Mouse (Mus musculus) kidney, embryonic 16.5 days (tissue): ENCODE measurements around the gene Zbtb21. TPM values are rescaled to one million over a fixed set of nuclear protein-coding genes. Genes with fewer than 3 reads are reported as not detected.
"Not testable (repeated sequence)": the region's sequence is repeated elsewhere in the genome, so short reads cannot be mapped to it uniquely, and the experiment has no call there.

Source experiments
- ATAC-seq: fragments of 200-750 bp; cut with Nextera tagmentation; 2 replicates; pipeline ENCODE4 v1.8.0; 2017; ENCODE audit warnings: moderate TSS enrichment; ENCODE audit not compliant: low FRiP score, low TSS enrichment
- H3K27ac ChIP-seq: fragments of 300-500 bp; sonication (generic); 2 replicates; pipeline ENCODE4 v1.5.1; 2014; ENCODE audit warnings: low read length
- H3K27me3 ChIP-seq: fragments of 300-500 bp; sonication (generic); 2 replicates; pipeline ENCODE4 v1.6.1; 2014; ENCODE audit warnings: low read length, control low read depth, mixed read lengths; ENCODE audit not compliant: insufficient read depth
- H3K36me3 ChIP-seq: fragments of 300-500 bp; sonication (generic); 2 replicates; pipeline ENCODE4 v1.6.1; 2014; ENCODE audit warnings: low read length, control low read depth, mixed read lengths; ENCODE audit not compliant: insufficient read depth
- H3K4me1 ChIP-seq: fragments of 300-500 bp; sonication (generic); 2 replicates; pipeline ENCODE4 v1.6.1; 2014; ENCODE audit warnings: low read length, control low read depth, mixed read lengths; ENCODE audit not compliant: insufficient read depth
- H3K4me2 ChIP-seq: fragments of 300-500 bp; sonication (generic); replicated peaks from 2 replicates; pipeline ENCODE4 v1.6.1; 2014; ENCODE audit warnings: low read depth, low read length
- H3K4me3 ChIP-seq: fragments of 300-500 bp; sonication (generic); 2 replicates; pipeline ENCODE4 v1.5.1; 2014; ENCODE audit warnings: mild to moderate bottlenecking, low read length
- H3K9ac ChIP-seq: fragments of 300-500 bp; sonication (generic); replicated peaks from 2 replicates; pipeline ENCODE4 v1.6.1; 2014; ENCODE audit warnings: low read length
- H3K9me3 ChIP-seq: fragments of 300-500 bp; sonication (generic); 2 replicates; pipeline ENCODE4 v1.6.1; 2016; ENCODE audit warnings: low read length, control low read depth
- WGBS: fragments of 180-500 bp; shearing (Covaris S2); extraction: QIAGEN DNeasy Blood & Tissue Kit; methylation state at CpG from one replicate; pipeline ENCODE4 v1.1.7; 2014; 5-methylcytosine and 5-hydroxymethylcytosine counted together
- polyA plus RNA-seq: library from polyadenylated mRNA; unstranded; fragments of >200 nt; fragmentation: Nextera tagmentation; extraction: Ambion mirVana; gene quantifications from 2 replicates; pipeline ENCODE4 v1.2.1, GENCODE M21; 2015

Zbtb21 gene
- 14.0 and 15.0 TPM in 2 replicates for polyA plus RNA-seq

- Histone ChIP-seq H3K27me3 (no peaks in the 10 kb centered on the region), H3K27ac (peak within 1 kb of the TSS; percentile 99), H3K4me2 (peak within 1 kb of the TSS; percentile 84), H3K4me1 (peaks cover 3% of the 10 kb centered on the region; the same call in 1 of the 2 replicates), H3K36me3 (no peaks in the 10 kb centered on the region), H3K9ac (peak within 1 kb of the TSS; percentile 93), H3K9me3 (no peaks in the 10 kb centered on the region), H3K4me3 (peak within 1 kb of the TSS; percentile 91)
- ATAC-seq, result peak; percentile 99
- WGBS, result under 1% methylated on average over 78 of the region's 78 CpGs
These were observed at the start of gene Zbtb21, which contains the start of gene C2cd2 for GRCm38 (mm10) chr16:97962151-97962948. Gene Zbtb21, minus strand, starts transcription at chr16:97962622. Gene C2cd2, minus strand, starts transcription at chr16:97962598.

- WGBS, result 0% methylated on average over 8 of the region's 8 CpGs
- peak overlapping the region; percentile 75 for H3K9ac ChIP-seq
- H3K4me1 ChIP-seq, result peaks cover 15% of the 10 kb centered on the region
- peaks cover 14% of the 10 kb centered on the region for H3K36me3 ChIP-seq
- peak overlapping the region; percentile 71 for H3K4me2 ChIP-seq
- H3K27ac ChIP-seq, result peak overlapping the region; percentile 94
- ATAC-seq, H3K27me3 ChIP-seq: not testable (repeated sequence)
- peaks cover 16% of the 10 kb centered on the region for H3K9me3 ChIP-seq
- peak overlapping the region; percentile 67 for H3K4me3 ChIP-seq
These were observed 34.9 kb upstream of the Zbtb21 start for GRCm38 (mm10) chr16:97997383-97997731.

DNA sequence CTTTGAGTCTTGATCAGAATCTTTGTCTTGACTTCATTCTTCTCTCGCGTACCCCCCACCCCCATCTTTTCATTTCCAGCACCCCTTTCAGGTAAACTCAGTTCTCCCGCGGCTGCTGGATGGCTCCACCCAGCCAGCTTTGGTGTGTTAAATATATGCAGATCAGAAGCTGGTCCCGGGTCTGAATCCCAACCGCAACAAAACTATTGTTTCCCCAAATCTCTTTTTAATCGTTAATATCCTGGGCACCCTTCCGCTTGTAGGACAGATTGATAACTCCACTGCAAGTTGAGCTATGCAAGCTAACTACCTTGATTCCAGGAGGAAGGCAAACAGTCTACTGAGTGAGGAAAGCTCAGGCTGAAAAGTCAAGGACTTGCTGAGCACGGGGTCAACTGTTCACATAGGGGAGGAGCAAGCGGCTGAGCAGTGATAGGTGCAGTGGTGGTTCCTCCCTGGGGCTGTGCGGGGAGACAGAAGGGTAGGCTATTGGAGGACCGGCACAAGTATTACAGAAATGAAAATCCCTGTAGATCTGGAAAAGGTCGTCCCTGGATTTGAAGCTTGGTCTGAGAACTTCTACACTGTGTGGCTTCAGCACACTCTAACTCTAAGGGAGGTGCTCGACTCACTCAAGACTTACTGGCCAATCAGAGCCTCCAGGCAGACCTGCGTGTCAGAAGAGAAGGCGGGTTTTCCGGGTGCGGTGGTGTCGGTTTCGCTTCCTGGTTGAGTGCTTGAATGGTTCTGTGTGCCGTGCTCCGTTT lies 34.4 kb upstream of the Zbtb21 start, which contains the start of gene B230307C23Rik:
TSS of gene B230307C23Rik (plus strand) at position 700 of the 767 bp plus-strand sequence.
- ATAC-seq, result peak; percentile 99
- Histone ChIP-seq H3K9ac (peak within 1 kb of the TSS; percentile 75), H3K27ac (peak within 1 kb of the TSS; percentile 94), H3K4me3 (peak within 1 kb of the TSS; percentile 67), H3K9me3 (peaks cover 11% of the 10 kb centered on the region), H3K4me2 (peak within 1 kb of the TSS; percentile 71), H3K27me3 (no peaks in the 10 kb centered on the region), H3K36me3 (peaks cover 9% of the 10 kb centered on the region), H3K4me1 (peaks cover 15% of the 10 kb centered on the region)
- 1% methylated on average over 22 of the region's 22 CpGs for WGBS

DNA sequence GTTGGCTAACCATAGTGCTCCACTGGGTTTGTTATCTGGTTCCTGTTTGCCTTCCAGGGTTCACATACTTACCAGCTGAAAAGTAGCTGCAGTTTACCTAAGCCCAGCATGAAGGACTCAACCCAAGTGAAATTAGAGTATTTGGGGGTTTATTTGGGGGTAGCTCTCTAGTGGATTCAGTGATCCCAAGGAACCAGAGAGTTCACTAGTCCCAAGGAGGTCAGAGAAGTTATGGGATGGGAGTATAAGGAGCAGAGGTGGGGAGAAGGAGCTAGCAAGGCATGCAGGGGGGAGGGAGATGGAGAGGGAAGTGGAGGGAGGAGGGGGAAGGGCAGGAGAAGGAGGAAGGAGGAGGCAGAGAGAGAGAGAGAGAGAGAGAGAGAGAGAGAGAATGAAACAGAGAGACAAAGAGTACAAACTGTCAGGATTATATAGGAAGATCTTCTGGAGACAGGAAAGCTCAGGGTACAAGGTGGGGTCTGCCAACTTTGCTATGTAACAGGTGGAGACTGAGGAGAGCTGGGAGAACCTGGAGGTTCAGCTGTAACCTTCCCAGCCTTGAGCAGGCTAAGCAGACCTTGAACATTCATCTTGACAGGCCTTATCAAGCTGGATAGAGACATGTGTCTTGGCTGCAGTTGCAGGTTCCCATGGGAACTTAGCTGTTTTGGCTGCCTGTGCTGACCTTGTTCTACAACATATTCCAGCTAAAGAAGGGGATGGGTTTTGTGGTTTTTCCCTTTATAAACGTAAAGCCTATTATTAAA lies 33.6 kb upstream of the Zbtb21 start:
- Histone ChIP-seq H3K4me2 (peak overlapping the region; percentile 71), H3K4me3 (peak overlapping the region; percentile 67), H3K27ac (peak overlapping the region; percentile 94; the same call in 1 of the 2 replicates), H3K4me1 (peaks cover 15% of the 10 kb centered on the region), H3K9me3 (peaks cover 11% of the 10 kb centered on the region), H3K36me3 (peaks cover 9% of the 10 kb centered on the region), H3K9ac (peak overlapping the region; percentile 75), H3K27me3 (no peaks in the 10 kb centered on the region)
- ATAC-seq, result no peak
- 30% methylated on average over 1 of the region's 1 CpGs for WGBS

DNA sequence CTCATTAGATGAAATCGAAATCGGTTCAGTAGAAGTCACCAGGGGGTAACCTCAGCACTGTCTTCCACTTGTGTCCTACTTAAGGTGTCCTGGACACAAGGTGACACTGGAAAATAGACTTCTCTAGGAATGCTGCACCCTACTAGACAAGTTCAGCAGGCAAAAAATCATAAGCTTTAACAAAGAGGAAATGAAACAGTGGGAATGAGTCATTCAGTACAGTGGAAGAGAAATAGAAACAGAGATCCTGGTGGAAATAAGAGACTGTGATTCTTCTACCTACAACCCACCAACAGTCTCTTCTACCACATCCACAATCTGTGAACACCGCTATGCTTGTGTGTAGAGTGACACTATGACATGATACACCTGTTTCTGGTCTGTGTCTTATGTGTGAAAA lies 30.1 kb upstream of the Zbtb21 start:
- H3K4me3 ChIP-seq, H3K4me2 ChIP-seq, H3K27me3 ChIP-seq, H3K9ac ChIP-seq, H3K27ac ChIP-seq, H3K36me3 ChIP-seq, ATAC-seq, H3K4me1 ChIP-seq, H3K9me3 ChIP-seq: not testable (repeated sequence)
- WGBS, result 79% methylated on average over 3 of the region's 3 CpGs

DNA sequence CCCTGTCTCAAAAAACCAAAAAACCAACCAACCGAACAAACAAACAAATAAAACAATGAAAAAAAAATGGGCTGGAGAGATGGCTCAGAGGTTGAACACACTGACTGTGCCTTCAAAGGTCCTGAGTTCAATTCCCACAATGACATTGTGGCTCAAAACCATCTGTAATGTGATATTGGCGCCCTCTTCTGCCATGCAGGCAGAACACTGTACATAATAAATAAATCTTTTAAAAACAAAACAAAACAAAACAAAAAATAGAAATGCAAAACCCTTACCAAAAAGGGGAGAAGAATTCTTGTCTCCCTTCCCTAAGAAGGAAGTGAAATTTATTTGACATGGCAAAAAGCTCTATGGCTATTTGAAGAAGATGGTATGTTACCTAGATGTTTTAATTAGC lies 29.1 kb upstream of the Zbtb21 start:
- 81% methylated on average over 2 of the region's 2 CpGs for WGBS
- Histone ChIP-seq H3K9me3 (0 out of 2 replicates have a peak, but pooled peaks cover 2% of the 10 kb centered on the region), H3K27ac (no peak overlapping the region)

DNA sequence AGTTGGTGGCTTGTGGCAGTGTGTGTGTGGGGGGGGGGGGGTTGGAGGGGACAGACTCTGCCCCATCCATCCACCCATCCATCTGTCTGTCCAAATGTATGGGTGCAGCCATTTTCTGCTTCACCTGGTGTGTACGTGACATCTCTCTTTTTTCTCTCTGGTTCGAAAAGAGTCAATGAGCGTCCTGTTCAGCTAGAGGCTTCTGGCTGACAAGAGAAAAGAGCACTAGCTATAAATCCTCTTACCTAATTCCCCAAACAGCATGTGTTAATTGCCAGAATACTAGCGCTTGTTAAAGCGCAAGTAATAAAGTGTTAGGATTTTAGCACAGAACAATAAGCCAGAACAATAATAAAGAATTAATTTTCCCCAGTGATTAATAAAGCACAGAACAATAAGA lies 22.2 kb upstream of the Zbtb21 start:
- ATAC-seq, result no peak
- no peaks in the 10 kb centered on the region for H3K36me3 ChIP-seq

More for the DNA sequence above, 29.1 kb upstream of the Zbtb21 start:
- no peak for ATAC-seq
- peaks cover 5% of the 10 kb centered on the region for H3K4me1 ChIP-seq
- no peak overlapping the region for H3K4me2 ChIP-seq
- no peak overlapping the region for H3K4me3 ChIP-seq
- no peaks in the 10 kb centered on the region for H3K27me3 ChIP-seq
- no peak overlapping the region for H3K9ac ChIP-seq
- no peaks in the 10 kb centered on the region for H3K36me3 ChIP-seq

DNA sequence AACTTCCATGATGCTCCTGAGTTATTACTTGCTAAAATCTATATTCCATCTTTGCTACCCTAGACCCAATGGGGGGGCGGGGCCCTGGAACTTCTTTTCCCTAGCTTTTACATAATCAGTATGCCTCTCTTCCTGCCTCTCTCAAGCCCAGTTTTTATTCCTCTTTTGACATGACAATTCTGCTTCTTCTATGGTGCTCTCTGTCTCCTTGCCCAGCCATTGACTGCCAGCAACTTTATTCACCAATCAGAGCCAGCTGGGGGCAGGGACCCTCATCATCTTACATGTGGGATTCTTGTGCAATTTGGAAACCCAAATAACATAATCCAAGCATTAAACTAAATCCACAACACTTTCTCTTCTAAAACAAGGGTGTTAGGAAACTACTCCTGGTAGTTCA lies 18.9 kb upstream of the Zbtb21 start:
- no peak for ATAC-seq
- Histone ChIP-seq H3K27ac (no peak overlapping the region), H3K36me3 (no peaks in the 10 kb centered on the region), H3K4me2 (no peak overlapping the region), H3K9ac (no peak overlapping the region), H3K9me3 (no peaks in the 10 kb centered on the region), H3K4me1 (no peaks in the 10 kb centered on the region), H3K27me3 (no peaks in the 10 kb centered on the region), H3K4me3 (no peak overlapping the region)
- 93% methylated on average over 1 of the region's 1 CpGs for WGBS

More for the DNA sequence above, 22.2 kb upstream of the Zbtb21 start:
- Histone ChIP-seq H3K4me1 (no peaks in the 10 kb centered on the region), H3K9ac (no peak overlapping the region), H3K27ac (no peak overlapping the region), H3K4me3 (no peak overlapping the region), H3K4me2 (no peak overlapping the region), H3K27me3 (no peaks in the 10 kb centered on the region), H3K9me3 (0 out of 2 replicates have a peak, but pooled peaks cover 2% of the 10 kb centered on the region)
- WGBS, result 38% methylated on average over 5 of the region's 5 CpGs

- Histone ChIP-seq H3K27me3 (no peaks in the 10 kb centered on the region), H3K9ac (no peak overlapping the region), H3K4me2 (no peak overlapping the region), H3K4me3 (no peak overlapping the region), H3K27ac (no peak overlapping the region), H3K36me3 (no peaks in the 10 kb centered on the region), H3K4me1 (no peaks in the 10 kb centered on the region), H3K9me3 (no peaks in the 10 kb centered on the region)
- 91% methylated on average over 3 of the region's 3 CpGs for WGBS
- ATAC-seq, result no peak
These were observed 15.3 kb upstream of the Zbtb21 start for GRCm38 (mm10) chr16:97977722-97978121.
